Mouse (Mus musculus) cerebellum, adult 2 months (tissue): ENCODE measurements around the gene Rbm42.

Experiments
- CTCF ChIP-seq: fragments of 200-500 bp; IDR thresholded peaks from 2 replicates; pipeline ENCODE4 v1.5.1; 2011; ENCODE audit warnings: low read depth, mild to moderate bottlenecking, control low read depth, low read length, moderate library complexity, borderline replicate concordance; ENCODE audit not compliant: insufficient read depth
- POLR2A ChIP-seq: fragments of 200-500 bp; IDR thresholded peaks from 2 replicates; pipeline ENCODE4 v1.6.1; 2011; ENCODE audit warnings: low read length, control low read depth, borderline replicate concordance; ENCODE audit not compliant: insufficient read depth

DNA sequence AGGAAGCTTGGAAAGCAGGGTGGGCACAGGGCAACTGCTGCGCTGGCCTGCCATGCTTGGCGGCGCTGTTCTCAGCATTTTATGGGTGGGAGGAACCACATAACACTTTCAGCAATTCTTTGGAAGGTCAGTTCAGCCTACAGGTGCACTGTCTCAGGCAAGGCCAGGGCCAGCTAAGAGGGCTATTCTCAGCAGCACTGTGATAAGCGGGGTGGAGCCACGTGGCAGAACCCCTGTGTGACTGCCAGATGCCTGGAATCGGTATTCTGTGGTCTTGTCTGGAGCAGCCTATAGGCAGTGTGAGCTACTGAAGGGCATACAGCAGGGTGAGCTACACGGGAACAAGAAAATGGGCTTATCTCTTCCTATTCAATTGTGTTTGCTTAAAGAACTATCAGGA lies 40.1 kb downstream of the Rbm42 start:
- TF ChIP-seq CTCF (no peak), POLR2A (no peak)
